Mouse (Mus musculus) layer of hippocampus, postnatal 10 days (tissue): ENCODE measurements around the gene Polr2g. TPM values are rescaled to one million over a fixed set of nuclear protein-coding genes. Genes with fewer than 3 reads are reported as not detected.

Source experiments
- DNase-seq, 2 experiments: peaks; one replicate each; pipeline ENCODE4 v3.0.0; 2021; ENCODE audit warnings: low spot score in 2 of 2
- total RNA-seq, 2 experiments: library from RNA; stranded (reverse); gene quantifications; 2 replicates each; pipeline ENCODE4 v1.2.3; 2021

Polr2g gene
- total RNA-seq, 2 experiments from 2014 or later, result 107 to 109 TPM

DNA sequence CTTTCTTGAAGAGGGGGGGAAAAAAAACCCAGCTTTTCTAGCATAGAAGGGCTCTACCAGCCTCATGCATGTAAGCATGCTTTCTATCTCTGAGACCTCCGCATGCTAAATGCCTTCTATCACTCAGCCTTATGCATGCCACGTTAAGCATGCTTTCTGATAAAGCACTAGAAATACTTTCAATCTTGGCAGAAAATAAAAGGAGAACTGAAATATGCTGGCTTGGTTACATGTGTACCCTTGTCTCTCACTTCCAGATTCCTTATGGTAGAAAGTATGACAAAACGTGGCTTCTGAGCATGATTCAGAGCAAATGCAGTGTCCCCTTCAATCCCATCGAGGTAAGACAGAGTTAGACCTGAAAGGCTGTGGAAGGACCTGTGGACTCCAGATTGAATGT, 35.1 kb downstream of the Polr2g start:
- no peak for DNase-seq

DNA sequence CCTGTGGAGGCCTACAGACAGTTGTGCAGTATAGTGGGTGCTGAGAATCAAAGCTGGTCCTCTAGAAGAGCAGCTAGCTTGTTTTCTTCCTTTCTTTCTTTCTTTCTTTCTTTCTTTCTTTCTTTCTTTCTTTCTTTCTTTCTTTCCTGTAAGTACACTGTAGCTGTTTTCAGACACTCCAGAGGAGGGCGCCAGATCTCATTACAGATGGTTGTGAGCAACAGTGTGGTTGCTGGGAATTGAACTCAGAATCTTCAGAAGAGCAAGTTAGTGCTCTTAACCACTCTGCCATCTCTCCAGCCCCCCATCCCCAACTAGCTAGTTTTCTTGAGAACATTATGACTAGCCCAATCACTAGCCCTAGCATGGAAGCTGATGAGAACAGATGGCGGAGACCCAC, 37.6 kb downstream of the Polr2g start:
- DNase-seq, result no peak

DNA sequence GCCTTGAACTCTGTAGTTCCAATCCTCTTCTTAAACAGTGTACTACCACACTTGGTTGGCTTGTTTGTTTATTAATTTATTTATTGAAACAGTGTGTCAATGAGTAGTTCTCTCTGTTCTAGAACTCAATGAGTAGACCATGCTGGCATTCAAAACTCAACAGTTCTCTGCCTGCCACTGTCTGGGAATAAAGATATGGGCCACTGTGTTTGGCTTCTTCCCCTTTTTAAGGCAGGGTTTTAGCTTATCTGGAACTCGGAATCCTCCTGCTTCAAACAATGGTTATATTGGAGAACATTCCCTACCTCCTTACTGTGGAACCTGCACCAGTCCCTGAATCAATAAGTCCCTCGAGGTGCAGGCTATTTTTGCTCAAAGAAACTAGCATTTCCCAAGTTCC, 39.5 kb downstream of the Polr2g start:
- DNase-seq, result no peak

DNA sequence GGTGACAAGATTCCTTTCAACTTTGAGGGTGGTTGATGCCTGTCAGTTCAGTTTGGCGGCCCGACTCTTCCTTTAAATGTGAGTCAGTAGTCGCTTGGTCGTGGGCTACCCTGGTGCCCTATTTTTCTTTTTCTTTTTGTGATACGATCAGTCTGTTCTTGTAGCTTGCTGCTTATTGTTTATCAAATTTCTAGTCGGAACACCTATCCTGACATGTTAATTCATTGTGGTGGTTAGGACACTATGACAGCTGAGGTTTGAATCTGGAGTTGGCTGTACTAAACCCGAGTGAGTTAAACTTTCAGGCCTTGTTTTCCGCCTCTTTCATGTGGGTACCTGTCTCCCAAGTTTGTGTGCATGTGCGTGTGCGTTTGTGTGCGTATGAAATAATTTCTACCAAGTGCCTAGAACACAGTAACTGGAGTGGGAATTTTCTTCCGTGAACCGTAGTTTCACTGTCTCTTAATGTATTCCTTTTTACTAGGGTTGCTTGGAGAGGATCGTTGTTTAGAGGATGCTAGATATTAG, 40.8 kb downstream of the Polr2g start:
- no peak for DNase-seq

DNA sequence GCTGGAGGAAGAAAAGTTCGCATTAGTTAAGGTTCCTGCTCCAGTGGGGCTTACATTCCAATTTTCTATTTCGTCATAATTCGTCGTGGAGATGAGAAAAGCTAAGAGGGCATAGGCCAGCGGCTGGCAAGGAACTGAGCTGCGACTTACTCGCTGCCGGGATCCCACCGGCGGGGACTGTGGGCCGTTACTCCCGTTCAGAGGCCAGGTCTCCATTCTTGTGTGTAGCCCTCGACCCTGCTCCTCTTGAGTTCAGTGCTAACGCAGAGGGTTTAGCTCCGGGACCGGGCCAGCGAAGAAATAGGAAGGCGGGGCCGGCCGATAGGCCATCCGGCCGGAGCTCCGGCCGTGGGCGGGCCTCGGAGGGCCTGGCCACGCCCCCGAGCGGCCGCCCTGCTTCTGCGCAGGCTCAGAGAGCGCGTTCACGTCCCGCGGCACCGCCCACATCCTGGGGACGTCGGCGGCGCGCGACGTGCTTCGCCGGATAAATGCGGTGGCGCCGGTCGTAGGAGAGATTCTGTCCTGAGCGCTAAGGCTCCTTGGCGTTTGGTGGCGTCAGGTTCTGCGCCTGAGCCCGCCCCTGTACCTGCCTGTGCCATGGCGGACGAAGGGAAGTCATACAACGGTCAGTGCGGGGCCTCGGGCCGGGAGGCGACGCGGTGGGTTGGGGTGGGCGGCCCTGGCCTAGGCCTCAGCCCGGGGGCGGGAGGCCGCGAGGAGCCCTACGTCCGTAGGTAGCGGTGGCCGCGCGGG, 41.6 kb downstream of the Polr2g start, which contains the start of gene Nxf1:
Gene Nxf1 (plus strand): TSS at position 439 of the 753 bp plus-strand sequence.
- DNase-seq, result peak; percentile 89 to 94

DNA sequence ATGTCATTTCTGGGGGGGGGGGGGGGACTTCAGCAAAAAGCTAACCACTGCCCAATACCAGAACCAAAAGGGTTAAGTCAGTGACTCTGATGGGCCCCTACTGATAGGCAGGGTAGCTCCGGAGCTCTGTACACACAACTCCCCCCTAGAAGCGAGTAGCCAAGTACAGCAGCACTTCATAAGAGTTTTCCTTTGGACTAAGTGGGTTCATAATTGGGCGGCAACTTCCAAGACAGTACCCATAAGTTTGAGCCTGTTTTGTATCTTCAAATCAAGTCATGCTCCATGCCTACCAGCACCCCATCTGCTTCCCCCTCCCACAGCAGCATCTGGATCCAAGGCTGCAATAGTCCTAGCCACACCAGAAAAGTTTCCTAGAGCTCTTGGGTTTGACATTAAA, 42.7 kb downstream of the Polr2g start:
- no peak for DNase-seq

DNA sequence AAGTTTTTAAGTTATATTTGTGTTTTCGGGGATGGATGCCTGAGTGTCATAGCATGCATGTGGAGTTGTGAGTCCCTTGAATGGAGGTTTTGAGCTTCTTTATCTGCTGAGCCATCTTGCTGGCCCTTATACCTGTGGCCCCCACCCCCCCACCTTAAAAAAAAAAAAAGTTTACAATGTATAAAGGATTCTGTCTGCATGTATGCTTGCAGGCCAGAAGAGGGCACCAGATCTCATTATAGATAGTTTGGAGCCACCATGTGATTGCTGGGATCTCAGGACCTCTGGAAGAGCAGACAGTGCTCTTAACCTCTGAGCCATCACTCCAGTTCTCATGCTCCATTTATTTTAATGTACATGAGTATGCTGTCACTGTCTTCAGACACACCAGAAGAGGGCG, 51.0 kb downstream of the Polr2g start:
- no peak for DNase-seq

DNA sequence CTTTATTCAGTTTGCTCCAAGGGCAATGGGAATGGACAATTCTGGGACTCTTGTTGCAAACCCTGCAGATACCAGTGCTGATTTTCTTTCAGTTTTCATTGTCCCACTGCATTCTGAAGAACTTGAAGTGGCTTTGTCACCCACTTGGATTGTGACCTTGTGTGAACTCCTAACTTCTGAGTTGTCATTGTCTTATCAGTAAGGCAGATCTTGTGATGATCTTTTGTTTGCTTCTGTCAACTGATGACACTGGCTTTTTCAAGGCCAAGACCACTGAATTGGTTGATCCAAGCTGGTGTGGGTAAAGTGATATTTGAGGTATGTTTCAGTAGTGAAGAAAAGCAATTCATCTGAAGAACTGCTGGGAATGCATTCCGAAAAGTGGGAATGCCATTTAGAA, 53.0 kb downstream of the Polr2g start:
- no peak for DNase-seq

Other genes starting within 250 kb of the Polr2g start
- gene Slc22a8, start 207.3 kb downstream of the Polr2g start, total RNA-seq, result 10 to 100 TPM; 20.6 to 21.5 TPM
- gene Slc22a6, start 180.5 kb downstream of the Polr2g start, total RNA-seq, result 1 to 10 TPM; 3.6 to 4.4 TPM
- gene Chrm1, start 134.8 kb downstream of the Polr2g start, total RNA-seq, result 100 to 1,000 TPM; 117 to 125 TPM
- gene Slc3a2, start 75.2 kb downstream of the Polr2g start, total RNA-seq, result 100 to 1,000 TPM; 198 to 212 TPM
- 10 to 100 TPM; 52.6 to 53.3 TPM for gene Wdr74, start 62.8 kb downstream of the Polr2g start, total RNA-seq
- 1 to 10 TPM; 1.4 to 1.8 TPM for gene 1700092M07Rik, start 57.9 kb downstream of the Polr2g start, total RNA-seq
- gene Stx5a, start 57.2 kb downstream of the Polr2g start, total RNA-seq, result 10 to 100 TPM; 61.9 to 64.8 TPM
- 10 to 100 TPM; 72.7 to 79.7 TPM for gene Nxf1, start 41.5 kb downstream of the Polr2g start, total RNA-seq
- gene Tmem223, start 27.6 kb downstream of the Polr2g start, total RNA-seq, result 100 to 1,000 TPM in 1 of 2 experiments, 10 to 100 TPM in 1; 99.9 to 120 TPM
- 1 to 10 TPM; 7.0 to 9.3 TPM for gene Tmem179b, start 24.1 kb downstream of the Polr2g start, total RNA-seq
- 10 to 100 TPM; 18.2 to 19.0 TPM for gene Taf6l, start 12.2 kb downstream of the Polr2g start, total RNA-seq
- 1 to 10 TPM; 4.2 to 5.2 TPM for gene Zbtb3, start 4.0 kb upstream of the Polr2g start, total RNA-seq
- 10 to 100 TPM; 27.8 to 34.5 TPM for gene Ttc9c, start 20.8 kb upstream of the Polr2g start, total RNA-seq
- gene Hnrnpul2, start 21.4 kb upstream of the Polr2g start, total RNA-seq, result 100 to 1,000 TPM; 112 to 115 TPM
- 10 to 100 TPM in 1 of 2 experiments, not detected in 1; 15.9 TPM for gene AC129217.1, start 31.2 kb upstream of the Polr2g start, total RNA-seq
- gene Bscl2, start 38.9 kb upstream of the Polr2g start, total RNA-seq, result 100 to 1,000 TPM; 105 to 115 TPM
- 100 to 1,000 TPM; 291 to 295 TPM for gene Gng3, start 40.6 kb upstream of the Polr2g start, total RNA-seq
- gene Lrrn4cl, start 52.2 kb upstream of the Polr2g start, total RNA-seq, result under 1 TPM; 0.66 to 0.78 TPM
- 100 to 1,000 TPM; 112 to 116 TPM for gene Ubxn1, start 72.9 kb upstream of the Polr2g start, total RNA-seq
- gene Uqcc3, start 82.3 kb upstream of the Polr2g start, total RNA-seq, result 10 to 100 TPM; 32.1 to 37.5 TPM
- 1 to 10 TPM; 4.8 to 9.8 TPM for gene Lbhd1, start 85.2 kb upstream of the Polr2g start, total RNA-seq
- not detected for gene Gm49403, start 85.4 kb upstream of the Polr2g start, total RNA-seq
- 10 to 100 TPM; 18.9 to 27.6 TPM for gene 1810009A15Rik, start 90.3 kb upstream of the Polr2g start, total RNA-seq
- gene Gm49416, start 90.3 kb upstream of the Polr2g start, total RNA-seq, result 1 to 10 TPM; 3.8 to 4.6 TPM
- 10 to 100 TPM; 24.6 to 25.0 TPM for gene Ints5, start 94.4 kb upstream of the Polr2g start, total RNA-seq
- gene Ganab, start 99.5 kb upstream of the Polr2g start, total RNA-seq, result 100 to 1,000 TPM; 103 to 111 TPM
- gene B3gat3, start 121.8 kb upstream of the Polr2g start, total RNA-seq, result 100 to 1,000 TPM; 121 to 130 TPM
- 1 to 10 TPM; 2.3 to 2.4 TPM for gene Rom1, start 130.8 kb upstream of the Polr2g start, total RNA-seq
- gene Eml3, start 131.0 kb upstream of the Polr2g start, total RNA-seq, result 10 to 100 TPM; 11.0 to 11.9 TPM
- 10 to 100 TPM; 60.6 to 67.9 TPM for gene Mta2, start 143.3 kb upstream of the Polr2g start, total RNA-seq
- gene Tut1, start 155.3 kb upstream of the Polr2g start, total RNA-seq, result 10 to 100 TPM; 15.6 to 16.2 TPM
- gene Eef1g, start 168.5 kb upstream of the Polr2g start, total RNA-seq, result 100 to 1,000 TPM; 283 to 287 TPM
- gene Ahnak, start 190.7 kb upstream of the Polr2g start, total RNA-seq, result 10 to 100 TPM; 17.2 to 18.5 TPM